ENCODE assay signal across 17 mouse cellular contexts in the genomic region with DNA sequence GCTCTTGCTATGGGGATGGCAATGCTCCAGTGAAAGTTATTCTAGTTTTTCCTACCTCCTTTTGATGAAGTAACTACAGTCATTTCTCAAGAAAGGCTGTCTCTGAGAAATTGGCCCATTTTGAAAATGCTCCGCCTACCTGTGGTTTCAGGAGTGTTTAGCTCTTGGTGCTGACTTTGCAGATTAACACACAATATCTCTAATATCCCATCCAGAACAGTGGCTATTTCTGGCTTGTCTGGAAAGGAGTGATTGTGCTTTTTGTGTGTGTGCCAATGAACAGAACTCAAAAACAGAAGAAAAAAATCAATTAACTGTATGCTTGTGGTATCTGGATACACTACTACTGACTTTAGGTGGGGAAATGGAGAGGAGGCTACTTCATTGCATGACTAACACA. TPM values are rescaled to one million over a fixed set of nuclear protein-coding genes. Genes with fewer than 3 reads are reported as not detected.
"Had no signal": no experiment of that assay in that cellular context is flagged by ENCODE, and none has a peak within 500 bp of the region (broad histone marks: within the 10 kb centered on the region; RNA-seq: fewer than 3 reads in every experiment).

No protein-coding gene starts in this region.

- DNase-seq: liver, postnatal 0 days; lung, adult 2 months; lung, postnatal 14 days; lung, postnatal 36 days; retina, postnatal 1 day; right cerebral cortex, adult 18-20 months; right cerebral cortex, postnatal 25 days; right cerebral cortex, postnatal 4 days; spleen, adult 18-20 months; thymus, adult 18-20 months; thymus, postnatal 14 days; thymus, postnatal 36 days had no signal

- ATAC-seq: liver, postnatal 0 days; lung, postnatal 0 days; midbrain, embryonic 13.5 days; midbrain, embryonic 15.5 days had no signal

RNA-seq across cellular contexts. Expression of a gene that starts 33.1 kb away (rescaled TPM):
- total RNA-seq: megakaryocyte, adult 5-6 weeks; neutrophil, adult 5-6 weeks had no signal
